Comparison of ENCODE assay signal across 8 mouse cellular contexts in genomic region chr11:102405544-102406285, GRCm38 (mm10). TPM values are rescaled to one million over a fixed set of nuclear protein-coding genes. Genes with fewer than 3 reads are reported as not detected.
DNase-seq lines count a peak whose midpoint lies in the region; ATAC-seq and TF ChIP-seq lines count a peak whose summit lies in the region.

No protein-coding gene starts in this region.

- H3K4me3 ChIP-seq in heart, postnatal 0 days (ENCODE audit: low read depth, low read length): peak overlapping the region; percentile 93
- H3K4me3 ChIP-seq in hindbrain, embryonic 12.5 days: peak overlapping the region; percentile 58; the same call in 1 of the 2 replicates
- H3K4me3 ChIP-seq in midbrain, embryonic 14.5 days (replicated peaks; ENCODE audit: low read depth, low read length): peak overlapping the region; percentile 79

- peaks cover 12% of the 10 kb centered on the region for H3K4me1 ChIP-seq in heart, postnatal 0 days (ENCODE audit: control insufficient read depth, insufficient read depth)
- peaks cover 48% of the 10 kb centered on the region for H3K4me1 ChIP-seq in hindbrain, embryonic 12.5 days
- peaks cover 21% of the 10 kb centered on the region for H3K4me1 ChIP-seq in midbrain, embryonic 14.5 days (ENCODE audit: control insufficient read depth, insufficient read depth, low read length)

- no peak for TF ChIP-seq CTCF in heart, postnatal 0 days (IDR thresholded peaks at IDR 0.05; ENCODE audit: low read depth)

- H3K27ac ChIP-seq in heart, postnatal 0 days (ENCODE audit: low read depth): no peak overlapping the region
- H3K27ac ChIP-seq in hindbrain, embryonic 12.5 days: no peak overlapping the region
- no peak overlapping the region for H3K27ac ChIP-seq in midbrain, embryonic 14.5 days (replicated peaks; ENCODE audit: low read depth, low read length)

- no peaks in the 10 kb centered on the region for H3K9me3 ChIP-seq in heart, postnatal 0 days (replicated peaks; ENCODE audit: control insufficient read depth, low read length)
- no peaks in the 10 kb centered on the region for H3K9me3 ChIP-seq in hindbrain, embryonic 12.5 days (replicated peaks)
- no peaks in the 10 kb centered on the region for H3K9me3 ChIP-seq in midbrain, embryonic 14.5 days (ENCODE audit: control insufficient read depth, low read length)

- peak overlapping the region; percentile 69; the same call in 1 of the 2 replicates for H3K9ac ChIP-seq in heart, postnatal 0 days (replicated peaks; ENCODE audit: low read depth, low read length)
- H3K9ac ChIP-seq in hindbrain, embryonic 12.5 days: 0 out of 2 replicates have a peak overlapping the region, but pooled peaks have one; percentile 24
- peak overlapping the region; percentile 80; the same call in 1 of the 2 replicates for H3K9ac ChIP-seq in midbrain, embryonic 14.5 days (replicated peaks; ENCODE audit: low read length)

- H3K27me3 ChIP-seq in heart, postnatal 0 days (ENCODE audit: control insufficient read depth, insufficient read depth, low read length): peaks cover 3% of the 10 kb centered on the region; the same call in 1 of the 2 replicates
- peaks cover 7% of the 10 kb centered on the region for H3K27me3 ChIP-seq in hindbrain, embryonic 12.5 days
- no peaks in the 10 kb centered on the region for H3K27me3 ChIP-seq in midbrain, embryonic 14.5 days (ENCODE audit: control insufficient read depth, insufficient read depth, low read length)

- no peak for TF ChIP-seq EP300 in heart, postnatal 0 days (IDR thresholded peaks at IDR 0.05; ENCODE audit: low read depth)

- WGBS in heart, postnatal 0 days: 79% methylated on average over 11 of the region's 11 CpGs
- WGBS in hindbrain, embryonic 12.5 days: 85% methylated on average over 11 of the region's 11 CpGs
- WGBS in midbrain, embryonic 14.5 days: 89% methylated on average over 11 of the region's 11 CpGs

- peak overlapping the region; percentile 66 for H3K4me2 ChIP-seq in heart, postnatal 0 days (ENCODE audit: low read depth, low read length)
- peak overlapping the region; percentile 69 for H3K4me2 ChIP-seq in hindbrain, embryonic 12.5 days (replicated peaks)
- H3K4me2 ChIP-seq in midbrain, embryonic 14.5 days (ENCODE audit: low read length): peak overlapping the region; percentile 79

- H3K36me3 ChIP-seq in heart, postnatal 0 days (replicated peaks; ENCODE audit: control insufficient read depth, insufficient read depth, low read length): peaks cover 30% of the 10 kb centered on the region
- H3K36me3 ChIP-seq in hindbrain, embryonic 12.5 days: peaks cover 35% of the 10 kb centered on the region
- H3K36me3 ChIP-seq in midbrain, embryonic 14.5 days (ENCODE audit: control insufficient read depth, insufficient read depth, low read length): peaks cover 36% of the 10 kb centered on the region

- no peak for DNase-seq in heart, postnatal 0 days (ENCODE audit: low spot score)
- no peak for DNase-seq in heart, adult 9 months (ENCODE audit: low spot score in 2 of 2)
- DNase-seq in cerebellum, postnatal 25 days: peak; percentile 22 to 27
- DNase-seq in midbrain, embryonic 14.5 days: no peak
- DNase-seq in spleen, postnatal 36 days (ENCODE audit: low spot score in 2 of 2): no peak
- DNase-seq in left cerebral cortex, adult 8-10 months (ENCODE audit: low spot score in 2 of 2): no peak

- ATAC-seq in heart, postnatal 0 days (ENCODE audit: insufficient read depth, low read depth): no peak
- ATAC-seq in hindbrain, embryonic 12.5 days (ENCODE audit: low FRiP score): no peak
- ATAC-seq in midbrain, embryonic 14.5 days (ENCODE audit: low FRiP score, low TSS enrichment): no peak
- no peak for ATAC-seq in inflammation-experienced regulatory T-cells, adult 6 months

RNA-seq across cellular contexts. Expression of gene Slc25a39, which starts 2.0 kb away (rescaled TPM):
- total RNA-seq in heart, postnatal 0 days (2014; rRNA removed; ENCODE audit: low replicate concordance): 281 and 322 TPM in 2 replicates
- 267 and 269 TPM in 2 replicates for polyA plus RNA-seq in heart, postnatal 0 days (2015; fragmentation: Nextera tagmentation; extraction: Ambion mirVana)
- polyA plus RNA-seq in hindbrain, embryonic 12.5 days (2016; fragmentation: Nextera tagmentation; extraction: Ambion mirVana): 148 and 157 TPM in 2 replicates
- polyA plus RNA-seq in midbrain, embryonic 14.5 days (2014; fragmentation: Nextera tagmentation; extraction: Ambion mirVana): 132 and 144 TPM in 2 replicates
- 10 to 100 TPM; 40.1 to 61.9 (median 53.3) TPM for polyA plus RNA-seq in inflammation-experienced regulatory T-cells, adult 6 months (2017; shearing (Covaris generic))
- 10 to 100 TPM; 64.1 to 75.4 (median 68.9) TPM for total RNA-seq in left cerebral cortex, adult 8-10 months (2022)

RNA-seq across cellular contexts. Expression of gene Rundc3a, which starts 12.5 kb away (rescaled TPM):
- 12.5 TPM in 1 of 2 replicates, not detected in the other for total RNA-seq in heart, postnatal 0 days (2014; rRNA removed; ENCODE audit: low replicate concordance)
- polyA plus RNA-seq in heart, postnatal 0 days (2015; fragmentation: Nextera tagmentation; extraction: Ambion mirVana): 0.74 and 0.92 TPM in 2 replicates
- 125 and 140 TPM in 2 replicates for polyA plus RNA-seq in hindbrain, embryonic 12.5 days (2016; fragmentation: Nextera tagmentation; extraction: Ambion mirVana)
- polyA plus RNA-seq in midbrain, embryonic 14.5 days (2014; fragmentation: Nextera tagmentation; extraction: Ambion mirVana): 113 and 165 TPM in 2 replicates
- 1 to 10 TPM; 1.8 to 3.2 (median 2.0) TPM for polyA plus RNA-seq in inflammation-experienced regulatory T-cells, adult 6 months (2017; shearing (Covaris generic))
- 100 to 1,000 TPM; 433 to 468 (median 439) TPM for total RNA-seq in left cerebral cortex, adult 8-10 months (2022)

RNA-seq across cellular contexts. Expression of gene Grn, which starts 24.4 kb away (rescaled TPM):
- 134 and 162 TPM in 2 replicates for total RNA-seq in heart, postnatal 0 days (2014; rRNA removed; ENCODE audit: low replicate concordance)
- polyA plus RNA-seq in heart, postnatal 0 days (2015; fragmentation: Nextera tagmentation; extraction: Ambion mirVana): 174 and 176 TPM in 2 replicates
- polyA plus RNA-seq in hindbrain, embryonic 12.5 days (2016; fragmentation: Nextera tagmentation; extraction: Ambion mirVana): 96.9 and 101 TPM in 2 replicates
- polyA plus RNA-seq in midbrain, embryonic 14.5 days (2014; fragmentation: Nextera tagmentation; extraction: Ambion mirVana): 33.1 and 45.5 TPM in 2 replicates
- 10 to 100 TPM; 21.8 to 32.1 (median 26.1) TPM for polyA plus RNA-seq in inflammation-experienced regulatory T-cells, adult 6 months (2017; shearing (Covaris generic))
- total RNA-seq in left cerebral cortex, adult 8-10 months (2022): 100 to 1,000 TPM in 2 of 4 experiments, 10 to 100 TPM in 2; 51.6 to 142 (median 80.2) TPM

RNA-seq across cellular contexts. Expression of gene Slc4a1, which starts 39.7 kb away (rescaled TPM):
- total RNA-seq in heart, postnatal 0 days (2014; rRNA removed; ENCODE audit: low replicate concordance): 1.9 and 7.5 TPM in 2 replicates
- polyA plus RNA-seq in heart, postnatal 0 days (2015; fragmentation: Nextera tagmentation; extraction: Ambion mirVana): 1.3 and 3.1 TPM in 2 replicates
- polyA plus RNA-seq in hindbrain, embryonic 12.5 days (2016; fragmentation: Nextera tagmentation; extraction: Ambion mirVana): 30.8 and 33.5 TPM in 2 replicates
- polyA plus RNA-seq in midbrain, embryonic 14.5 days (2014; fragmentation: Nextera tagmentation; extraction: Ambion mirVana): 0.51 and 2.3 TPM in 2 replicates
- under 1 TPM in 1 of 3 experiments, not detected in 2; 0.08 TPM for polyA plus RNA-seq in inflammation-experienced regulatory T-cells, adult 6 months (2017; shearing (Covaris generic))
- under 1 TPM in 3 of 4 experiments, not detected in 1; 0.08 to 0.41 (median 0.24) TPM for total RNA-seq in left cerebral cortex, adult 8-10 months (2022)

RNA-seq across cellular contexts. Expression of gene Fam171a2, which starts 41.8 kb away (rescaled TPM):
- total RNA-seq in heart, postnatal 0 days (2014; rRNA removed; ENCODE audit: low replicate concordance): 40.8 and 58.6 TPM in 2 replicates
- polyA plus RNA-seq in heart, postnatal 0 days (2015; fragmentation: Nextera tagmentation; extraction: Ambion mirVana): 1.7 and 1.8 TPM in 2 replicates
- polyA plus RNA-seq in hindbrain, embryonic 12.5 days (2016; fragmentation: Nextera tagmentation; extraction: Ambion mirVana): 21.5 and 22.8 TPM in 2 replicates
- 28.6 and 50.4 TPM in 2 replicates for polyA plus RNA-seq in midbrain, embryonic 14.5 days (2014; fragmentation: Nextera tagmentation; extraction: Ambion mirVana)
- not detected for polyA plus RNA-seq in inflammation-experienced regulatory T-cells, adult 6 months (2017; shearing (Covaris generic))
- total RNA-seq in left cerebral cortex, adult 8-10 months (2022): 100 to 1,000 TPM in 2 of 4 experiments, 10 to 100 TPM in 2; 88.3 to 104 (median 96.8) TPM

Comparison
In these comparisons a context has a peak if more than half of its experiments do, and no peak if none do; other contexts are left out.
1. DNase-seq: peak in cerebellum, postnatal 25 days (2 of 2); none in heart, postnatal 0 days (single experiment), heart, adult 9 months (0 of 2), midbrain, embryonic 14.5 days (single experiment), spleen, postnatal 36 days (0 of 2) and left cerebral cortex, adult 8-10 months (0 of 2).
2. H3K9ac ChIP-seq: peak in every context shown above with its lines; median percentile 80 in midbrain, embryonic 14.5 days; 69 in heart, postnatal 0 days; 24 in hindbrain, embryonic 12.5 days.
3. RNA of gene Rundc3a, which starts 12.5 kb away (polyA plus RNA-seq): 125 to 140 TPM in hindbrain, embryonic 12.5 days and 113 to 165 TPM in midbrain, embryonic 14.5 days; 1.8 to 3.2 TPM in inflammation-experienced regulatory T-cells, adult 6 months and 0.74 to 0.92 TPM in heart, postnatal 0 days; every median in the first group is over 10 times any median in the second.
4. Peak in every context shown above with its lines, with median percentiles within 50 percentile points of each other: H3K4me2 ChIP-seq and H3K4me3 ChIP-seq.